Mouse (Mus musculus) right cerebral cortex, adult 2 months (tissue): ENCODE results near the gene Serpinb5.
"Not testable (repeated sequence)": the region's sequence is repeated elsewhere in the genome, so short reads cannot be mapped to it uniquely, and the experiment has no call there.

Source experiments
- DNase-seq, 2 experiments: peaks; one replicate each; pipeline ENCODE4 v3.0.0; 2021 to 2022; ENCODE audit warnings: low spot score in 2 of 2

The Serpinb5 gene

DNA sequence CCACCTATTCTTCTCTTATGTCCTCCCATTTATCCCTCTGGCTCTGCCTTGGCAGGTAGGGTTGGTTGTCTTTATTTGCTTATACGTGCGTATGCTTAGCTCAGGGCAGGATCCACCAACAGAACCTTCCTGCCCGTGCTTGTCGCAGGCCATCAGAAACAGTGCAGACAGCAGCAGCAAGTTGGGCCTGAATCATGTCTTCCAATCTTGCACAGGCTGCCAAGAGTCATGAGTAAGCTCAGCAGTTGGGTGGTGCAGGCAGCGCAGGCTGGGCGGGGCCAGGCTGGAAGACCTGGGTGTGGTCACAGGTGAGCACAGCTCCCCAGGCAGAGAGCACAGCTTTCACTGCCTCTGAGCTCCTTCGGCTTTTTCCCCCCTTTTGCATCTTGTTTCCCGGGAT, at the start of gene Serpinb5:
TSS of gene Serpinb5 (plus strand) at position 327 of the 400 bp plus-strand sequence.
- no peak for DNase-seq

DNA sequence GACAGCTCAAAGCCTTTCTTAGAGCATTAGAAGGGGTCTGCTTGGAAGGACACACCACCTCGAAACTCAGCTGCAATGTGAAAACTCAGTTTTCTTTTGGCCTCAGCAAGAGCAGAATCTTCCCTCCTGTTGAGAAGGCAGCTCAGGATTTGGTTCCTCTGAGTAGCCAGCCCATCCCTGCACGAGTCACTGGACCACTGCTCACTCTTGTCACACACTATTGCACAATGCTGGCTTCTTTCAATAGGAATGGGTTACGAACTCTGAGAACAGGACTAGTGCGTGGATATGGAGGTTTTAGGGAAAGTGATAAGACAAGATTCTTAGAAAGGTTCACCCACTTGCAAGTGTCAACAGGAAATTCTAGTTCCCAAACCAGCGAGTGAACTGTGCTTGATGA, 46.1 kb upstream of the Serpinb5 start:
- no peak for DNase-seq

DNA sequence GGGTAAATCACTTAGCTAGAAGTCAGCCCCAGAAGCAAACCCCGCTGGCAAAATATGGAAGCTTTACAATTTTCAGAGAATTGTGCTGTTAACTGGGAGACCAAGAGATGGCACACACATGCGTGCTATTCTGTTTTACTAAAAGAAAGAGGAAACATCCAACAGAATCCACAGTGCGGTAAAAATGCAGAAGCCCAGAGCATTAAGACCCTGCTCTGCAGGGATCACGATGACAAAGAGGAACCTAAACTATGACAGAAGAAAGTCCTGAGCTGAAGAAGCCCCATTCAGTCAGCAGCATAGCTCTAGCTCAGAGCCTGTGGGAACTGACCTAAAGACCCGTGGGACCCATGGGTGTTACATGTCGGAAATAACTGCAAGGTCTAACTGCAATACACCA, 45.7 kb upstream of the Serpinb5 start:
- no peak for DNase-seq

- no peak for DNase-seq
Measured at GRCm38 (mm10) chr1:106816766-106817165, 44.2 kb upstream of the Serpinb5 start.

DNA sequence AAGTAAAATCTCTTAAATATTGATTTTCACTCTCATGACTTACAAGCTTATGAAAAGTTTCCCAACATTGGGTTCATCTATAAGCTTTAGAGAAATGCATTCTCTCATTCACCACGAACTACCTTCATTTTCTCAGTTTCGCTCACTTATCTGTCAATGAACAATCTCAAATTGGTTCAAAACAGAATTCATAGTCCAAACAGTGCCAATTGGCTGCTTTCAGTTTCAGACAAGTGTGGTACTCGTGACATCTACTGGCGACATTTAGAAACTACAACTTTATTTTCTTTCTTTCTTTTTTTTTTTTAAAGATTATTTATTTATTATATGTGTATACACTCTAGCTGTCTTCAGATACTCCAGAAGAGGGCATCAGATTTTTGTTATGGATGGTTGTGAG, 42.6 kb upstream of the Serpinb5 start:
- no peak for DNase-seq

GRCm38 (mm10) chr1:106822297-106822696, 38.7 kb upstream of the Serpinb5 start:
- peak in 1 of 2 experiments; percentile 5 for DNase-seq

DNA sequence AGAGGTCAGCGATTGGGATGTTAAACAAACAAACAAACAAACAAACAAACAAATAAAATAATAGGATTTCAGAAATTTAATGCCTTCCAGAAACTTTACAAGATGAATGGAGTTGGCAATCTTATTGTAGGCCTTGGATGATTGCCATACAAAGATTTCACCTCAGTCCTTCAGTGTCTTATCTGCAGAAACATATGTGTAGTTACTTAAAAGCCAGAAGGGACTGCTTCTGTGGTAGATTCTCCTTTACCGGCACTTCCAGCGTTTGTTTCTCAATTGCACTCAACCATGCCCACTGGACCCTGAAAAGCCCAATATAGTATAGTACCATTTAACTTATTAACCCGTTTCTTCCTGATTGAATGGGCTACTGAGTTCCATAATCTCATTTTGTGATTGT, 32.2 kb upstream of the Serpinb5 start:
- DNase-seq: no peak

- DNase-seq: no peak
Measured at GRCm38 (mm10) chr1:106865543-106865942, 4.6 kb downstream of the Serpinb5 start.

GRCm38 (mm10) chr1:106866029-106866428, 5.1 kb downstream of the Serpinb5 start:
- peak; percentile 76 to 83 for DNase-seq

- DNase-seq: peak in 1 of 2 experiments; percentile 17
Measured at GRCm38 (mm10) chr1:106866768-106867167, 5.8 kb downstream of the Serpinb5 start.

- no peak for DNase-seq
Measured at GRCm38 (mm10) chr1:106869986-106870385, 9.0 kb downstream of the Serpinb5 start.

GRCm38 (mm10) chr1:106875193-106875886, 14.4 kb downstream of the Serpinb5 start:
- no peak for DNase-seq

DNA sequence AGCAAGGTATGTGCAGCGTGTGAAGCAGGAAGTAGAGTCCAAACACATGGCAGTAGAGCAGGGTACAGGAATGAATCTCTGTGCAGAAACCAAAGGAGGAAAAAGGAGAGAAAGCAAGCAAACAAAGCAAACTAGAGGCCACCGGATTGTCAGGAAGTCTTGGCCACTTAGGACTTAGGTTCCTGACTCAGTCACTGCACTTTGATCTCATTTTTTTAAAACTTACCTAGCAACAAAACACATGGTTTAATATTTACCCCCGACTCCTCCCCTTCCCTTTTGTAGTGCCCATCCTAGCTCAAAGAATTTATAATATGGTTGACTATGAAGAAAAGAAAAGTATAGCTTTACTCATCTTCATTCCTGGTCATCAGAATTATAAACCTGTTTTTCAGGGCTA, 15.2 kb downstream of the Serpinb5 start:
- DNase-seq: no peak

- DNase-seq: no peak
Measured at GRCm38 (mm10) chr1:106882723-106883122, 21.8 kb downstream of the Serpinb5 start.

DNA sequence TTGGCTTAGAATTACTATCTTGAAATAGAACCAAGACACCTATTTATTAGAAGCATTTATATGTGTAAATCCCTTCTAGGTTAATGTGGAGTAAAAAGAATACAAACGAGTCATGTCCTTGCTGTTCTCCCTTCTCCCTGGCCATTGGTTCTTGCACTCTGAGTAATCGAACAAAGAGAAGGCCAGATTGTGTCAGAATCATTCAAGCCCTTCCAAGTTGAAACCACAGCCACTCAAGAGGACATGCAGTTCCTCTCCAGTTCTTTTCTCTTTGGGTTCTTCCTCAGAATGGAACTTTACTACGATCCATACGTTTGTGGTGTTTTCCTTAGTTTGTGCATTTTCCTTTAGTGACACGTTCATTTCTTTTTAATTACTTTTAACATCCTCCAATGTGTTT, 22.4 kb downstream of the Serpinb5 start:
- DNase-seq: no peak

GRCm38 (mm10) chr1:106883812-106884211, 22.8 kb downstream of the Serpinb5 start:
- DNase-seq: no peak

- DNase-seq: not testable (repeated sequence)
Measured at GRCm38 (mm10) chr1:106895142-106895541, 34.2 kb downstream of the Serpinb5 start.

DNA sequence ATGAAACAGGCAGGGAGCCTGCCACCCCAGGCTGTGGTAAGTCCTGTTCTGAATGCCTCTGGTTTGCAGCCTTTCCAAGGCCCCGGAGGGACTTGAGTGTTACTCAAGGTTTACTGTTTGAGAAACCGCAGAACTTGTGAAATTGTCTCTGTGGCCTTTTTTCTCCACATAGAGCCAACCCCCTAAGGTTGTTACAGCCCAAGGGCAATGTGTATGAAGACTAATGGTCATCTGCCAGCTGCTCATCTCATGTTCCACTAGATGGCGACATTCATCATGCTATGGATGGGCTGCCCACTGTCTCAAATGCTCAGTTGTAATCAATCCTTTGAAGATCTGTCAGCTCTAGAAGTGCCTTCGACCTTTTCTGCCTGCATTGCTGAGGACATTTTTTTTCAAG, 40.4 kb downstream of the Serpinb5 start:
- DNase-seq: peak; percentile 7 to 17

DNA sequence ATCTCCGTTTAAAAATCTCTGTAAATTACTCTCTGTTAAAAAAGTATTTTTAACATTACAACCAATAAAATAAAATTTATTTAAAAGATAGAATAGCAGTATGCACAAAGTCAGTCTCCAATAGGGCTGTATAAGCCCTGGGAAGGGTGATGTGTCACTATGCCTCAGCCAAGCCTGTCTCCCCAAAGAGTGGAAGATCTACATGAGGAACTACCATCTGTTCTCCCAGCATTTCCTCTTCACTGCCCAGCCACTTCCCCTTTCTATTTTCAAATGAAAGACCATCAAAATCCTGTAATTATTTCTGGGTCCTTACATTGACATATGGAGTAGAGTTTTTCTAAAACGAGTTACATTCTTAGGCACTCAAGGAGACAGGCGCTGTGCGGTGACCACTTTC, 71.0 kb downstream of the Serpinb5 start:
- no peak for DNase-seq
